Mouse (Mus musculus): Measurements from ENCODE around the gene Olfr1509. TPM values are rescaled to one million over a fixed set of nuclear protein-coding genes. Genes with fewer than 3 reads are reported as not detected.
"Not testable (repeated sequence)": the region's sequence is repeated elsewhere in the genome, so short reads cannot be mapped to it uniquely, and the experiment has no call there.

Olfr1509 gene
- not detected in 2 replicates for polyA plus RNA-seq (2015; fragmentation: Nextera tagmentation; extraction: Ambion mirVana)

DNA sequence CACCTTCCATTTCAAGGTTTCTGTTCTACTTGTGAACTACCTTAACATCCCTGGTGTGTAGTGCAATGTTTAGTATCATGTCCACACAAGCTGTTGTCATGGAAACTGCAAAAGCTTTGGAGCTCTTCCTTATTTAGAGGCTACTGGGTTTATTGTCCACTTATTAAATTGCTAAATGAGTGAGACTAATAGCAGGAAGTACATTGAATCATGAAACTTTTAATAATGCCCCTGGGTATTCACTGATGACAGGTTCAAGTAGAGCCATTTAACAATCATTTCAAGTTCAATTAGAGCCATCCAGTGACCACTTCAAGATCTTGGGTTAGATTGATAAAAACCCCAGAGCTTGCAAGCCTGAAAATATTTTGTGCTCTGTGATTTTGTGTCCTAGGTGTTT is at the start of gene Olfr1509:
Gene Olfr1509 (plus strand): TSS at position 301 of the 400 bp plus-strand sequence.
- H3K4me2 ChIP-seq = no peak within 1 kb of the TSS
- H3K27me3 ChIP-seq = no peaks in the 10 kb centered on the region
- no peaks in the 10 kb centered on the region for H3K36me3 ChIP-seq
- no peak within 1 kb of the TSS for H3K27ac ChIP-seq
- no peaks in the 10 kb centered on the region for H3K9me3 ChIP-seq (replicated peaks)
- ATAC-seq (replicated peaks; ENCODE audit: low FRiP score) = no peak
- no peaks in the 10 kb centered on the region for H3K4me1 ChIP-seq
- no peak within 1 kb of the TSS for H3K4me3 ChIP-seq (replicated peaks)
- no peak within 1 kb of the TSS for H3K9ac ChIP-seq

GRCm38 (mm10) chr14:52397279-52397678 is 45.5 kb upstream of the Olfr1509 start, which contains the start of gene Olfr1511:
Gene Olfr1511, minus strand, starts transcription at chr14:52397379.
- 79% methylated on average over 4 of the region's 4 CpGs for WGBS
- H3K27me3 ChIP-seq = no peaks in the 10 kb centered on the region
- H3K9ac ChIP-seq = no peak within 1 kb of the TSS
- no peak within 1 kb of the TSS for H3K4me2 ChIP-seq
- no peaks in the 10 kb centered on the region for H3K36me3 ChIP-seq
- H3K4me1 ChIP-seq = no peaks in the 10 kb centered on the region
- H3K4me3 ChIP-seq (replicated peaks) = no peak within 1 kb of the TSS
- H3K27ac ChIP-seq = no peak within 1 kb of the TSS
- ATAC-seq (replicated peaks; ENCODE audit: low FRiP score) = no peak
- H3K9me3 ChIP-seq (replicated peaks) = 0 out of 2 replicates have a peak, but pooled peaks cover 4% of the 10 kb centered on the region

DNA sequence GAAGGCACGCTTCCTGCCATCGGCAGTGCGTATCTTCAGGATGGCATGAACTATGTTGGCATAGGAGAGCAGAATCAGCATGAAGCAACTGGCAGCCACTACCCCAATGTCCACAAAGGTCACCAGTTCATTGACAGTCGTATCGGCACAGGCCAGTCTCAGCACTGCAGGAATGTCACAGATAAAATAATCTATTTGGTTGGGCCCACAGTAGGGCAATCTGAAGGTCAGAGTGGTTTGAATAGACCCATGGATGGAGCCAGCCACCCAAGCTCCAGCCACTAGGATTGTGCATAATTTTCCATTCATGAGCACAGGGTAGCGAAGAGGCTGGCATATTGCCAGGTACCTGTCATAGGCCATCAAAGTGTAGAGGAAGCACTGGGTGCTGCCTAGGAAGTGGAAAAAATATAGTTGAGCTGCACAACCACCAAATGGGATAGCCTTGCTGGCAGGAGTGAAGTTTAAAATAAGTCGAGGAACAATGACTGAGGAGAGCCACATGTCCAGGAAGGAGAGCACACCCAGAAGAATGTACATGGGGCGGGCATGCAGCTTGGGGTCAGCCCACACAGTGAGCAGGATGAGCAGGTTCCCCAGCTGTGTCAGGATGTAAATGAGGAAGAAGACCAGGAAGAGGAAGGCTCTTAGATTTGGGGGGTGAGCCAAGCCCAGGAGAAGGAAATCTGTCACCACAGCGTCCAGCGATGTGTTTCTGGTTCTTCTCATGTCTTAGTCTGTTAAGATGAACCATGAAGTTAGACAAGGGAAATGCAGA is 32.5 kb upstream of the Olfr1509 start:
- H3K27me3 ChIP-seq; H3K9ac ChIP-seq; H3K4me1 ChIP-seq; H3K27ac ChIP-seq; H3K4me3 ChIP-seq (replicated peaks); H3K4me2 ChIP-seq; H3K9me3 ChIP-seq (replicated peaks); H3K36me3 ChIP-seq: not testable (repeated sequence)
- WGBS = 71% methylated on average over 7 of the region's 10 CpGs
- ATAC-seq (replicated peaks; ENCODE audit: low FRiP score) = peak; percentile 56; the same call in 1 of the 2 replicates

DNA sequence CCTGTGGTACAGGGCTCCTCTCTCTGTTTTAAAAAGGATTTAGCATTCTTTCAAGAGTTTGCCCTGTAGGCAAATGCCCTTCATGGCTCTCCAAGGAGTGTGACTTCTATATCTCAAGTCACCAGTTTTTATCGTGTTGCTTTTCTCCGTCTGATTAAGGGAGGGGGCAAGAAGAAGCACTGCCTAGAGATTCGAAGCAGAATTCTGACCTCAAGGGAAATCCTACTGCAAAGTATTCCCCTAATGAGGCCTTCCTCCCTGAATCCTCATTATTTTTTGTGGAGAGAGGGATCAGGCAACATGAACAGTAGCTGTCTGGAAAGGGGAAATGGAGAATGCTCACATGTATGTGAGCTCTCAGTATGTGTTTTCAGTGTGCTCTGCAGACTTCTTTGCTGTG is 28.5 kb upstream of the Olfr1509 start, which contains the start of gene Olfr1510:
Gene Olfr1510 (minus strand): TSS at position 101 of the 400 bp plus-strand sequence.
- no peak within 1 kb of the TSS for H3K4me3 ChIP-seq (replicated peaks)
- no peak within 1 kb of the TSS for H3K27ac ChIP-seq
- WGBS = 83% methylated on average over 3 of the region's 3 CpGs
- no peaks in the 10 kb centered on the region for H3K27me3 ChIP-seq
- no peaks in the 10 kb centered on the region for H3K4me1 ChIP-seq
- no peak within 1 kb of the TSS for H3K9ac ChIP-seq
- H3K36me3 ChIP-seq = no peaks in the 10 kb centered on the region
- no peak for ATAC-seq (replicated peaks; ENCODE audit: low FRiP score)
- H3K4me2 ChIP-seq = no peak within 1 kb of the TSS
- no peaks in the 10 kb centered on the region for H3K9me3 ChIP-seq (replicated peaks)

DNA sequence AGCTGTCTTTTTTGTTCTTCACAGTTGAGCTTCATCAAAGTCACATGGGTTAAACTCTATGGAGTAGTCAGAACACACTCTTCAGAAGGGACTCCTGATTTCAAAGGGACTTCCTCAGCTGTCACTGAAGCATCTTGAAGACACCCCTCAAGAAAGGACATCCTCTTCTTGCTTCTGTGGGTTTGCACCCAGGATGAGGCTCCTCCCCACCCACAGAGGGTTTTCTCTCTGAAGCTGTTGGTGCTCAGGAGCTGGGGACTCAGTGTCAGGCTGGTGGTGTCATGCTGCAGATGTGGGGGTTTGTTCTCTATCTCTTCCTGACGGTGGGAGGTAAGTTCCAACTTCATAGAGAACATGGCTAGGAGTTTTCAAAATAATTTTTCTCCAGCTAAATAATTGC is 15.1 kb upstream of the Olfr1509 start:
- Histone ChIP-seq H3K4me3 (replicated peaks) (no peak overlapping the region), H3K27ac (no peak overlapping the region), H3K4me1 (no peaks in the 10 kb centered on the region), H3K4me2 (no peak overlapping the region), H3K27me3 (no peaks in the 10 kb centered on the region), H3K9me3 (replicated peaks) (no peaks in the 10 kb centered on the region), H3K36me3 (no peaks in the 10 kb centered on the region), H3K9ac (no peak overlapping the region)
- ATAC-seq (replicated peaks; ENCODE audit: low FRiP score) = no peak
- 84% methylated on average over 1 of the region's 1 CpGs for WGBS

DNA sequence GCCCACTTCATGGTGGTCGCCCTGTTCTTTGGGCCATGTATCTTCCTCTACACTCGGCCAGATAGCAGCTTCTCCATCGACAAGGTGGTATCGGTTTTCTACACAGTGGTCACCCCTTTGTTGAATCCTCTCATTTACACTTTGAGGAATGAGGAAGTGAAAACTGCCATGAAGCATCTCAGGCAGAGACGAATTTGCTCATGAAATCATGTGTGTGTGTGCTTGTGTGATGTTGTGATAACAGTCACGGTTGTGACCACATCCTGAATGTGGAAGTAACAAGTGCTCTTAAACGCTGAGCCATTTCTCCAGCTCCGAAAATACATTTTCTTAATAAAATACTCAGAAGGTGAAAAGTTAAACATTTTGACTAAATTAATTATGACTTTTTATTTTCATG is 8.3 kb downstream of the Olfr1509 start:
- H3K4me1 ChIP-seq = no peaks in the 10 kb centered on the region
- no peaks in the 10 kb centered on the region for H3K36me3 ChIP-seq
- H3K4me3 ChIP-seq (replicated peaks) = no peak overlapping the region
- no peaks in the 10 kb centered on the region for H3K27me3 ChIP-seq
- 89% methylated on average over 8 of the region's 8 CpGs for WGBS
- no peak for ATAC-seq (replicated peaks; ENCODE audit: low FRiP score)
- no peak overlapping the region for H3K4me2 ChIP-seq
- H3K9me3 ChIP-seq (replicated peaks) = no peaks in the 10 kb centered on the region
- no peak overlapping the region for H3K9ac ChIP-seq
- H3K27ac ChIP-seq = no peak overlapping the region

GRCm38 (mm10) chr14:52461928-52462327 is 19.1 kb downstream of the Olfr1509 start:
- Histone ChIP-seq H3K4me1 (no peaks in the 10 kb centered on the region), H3K36me3 (no peaks in the 10 kb centered on the region), H3K9ac (no peak overlapping the region), H3K27me3 (no peaks in the 10 kb centered on the region), H3K4me2 (no peak overlapping the region), H3K27ac (no peak overlapping the region), H3K9me3 (replicated peaks) (no peaks in the 10 kb centered on the region), H3K4me3 (replicated peaks) (no peak overlapping the region)
- no peak for ATAC-seq (replicated peaks; ENCODE audit: low FRiP score)

DNA sequence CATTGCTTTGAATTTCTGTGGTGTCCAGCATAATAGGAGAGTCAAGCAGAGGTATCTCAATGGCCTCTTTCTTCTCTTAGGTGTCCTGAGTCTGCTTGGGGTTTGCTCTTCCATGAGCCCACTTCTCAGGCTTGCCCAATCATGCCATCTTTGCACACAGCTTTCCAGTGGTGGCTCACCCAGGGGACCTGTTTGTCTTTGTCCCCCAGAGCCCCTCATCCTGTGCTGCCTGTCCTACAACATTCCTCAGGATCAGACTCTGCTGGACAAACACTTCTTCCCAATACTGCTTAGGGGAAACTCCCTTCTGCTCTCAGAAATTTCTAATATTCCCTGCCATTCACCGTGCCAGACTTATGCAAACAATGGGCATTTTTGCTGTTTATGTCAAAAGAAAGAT is 22.9 kb downstream of the Olfr1509 start:
- Histone ChIP-seq H3K27ac (no peak overlapping the region), H3K4me1 (no peaks in the 10 kb centered on the region), H3K9ac (no peak overlapping the region), H3K4me3 (replicated peaks) (no peak overlapping the region), H3K4me2 (no peak overlapping the region), H3K27me3 (no peaks in the 10 kb centered on the region), H3K36me3 (no peaks in the 10 kb centered on the region), H3K9me3 (replicated peaks) (no peaks in the 10 kb centered on the region)
- 83% methylated on average over 1 of the region's 1 CpGs for WGBS
- no peak for ATAC-seq (replicated peaks; ENCODE audit: low FRiP score)

GRCm38 (mm10) chr14:52467395-52467794 is 24.6 kb downstream of the Olfr1509 start, which contains the start of gene Olfr1508:
Gene Olfr1508, minus strand, starts transcription at chr14:52467495.
- no peak for ATAC-seq (replicated peaks; ENCODE audit: low FRiP score)

GRCm38 (mm10) chr14:52495516-52495915 is 52.7 kb downstream of the Olfr1509 start, which contains the start of gene Olfr1507:
Gene Olfr1507, minus strand, starts transcription at chr14:52495749.
- H3K4me1 ChIP-seq = no peaks in the 10 kb centered on the region
- H3K4me2 ChIP-seq = no peak within 1 kb of the TSS
- no peaks in the 10 kb centered on the region for H3K27me3 ChIP-seq
- no peak for ATAC-seq (replicated peaks; ENCODE audit: low FRiP score)
- WGBS = 83% methylated on average over 4 of the region's 4 CpGs
- H3K9me3 ChIP-seq (replicated peaks) = no peaks in the 10 kb centered on the region
- H3K36me3 ChIP-seq = no peaks in the 10 kb centered on the region
- no peak within 1 kb of the TSS for H3K9ac ChIP-seq
- no peak within 1 kb of the TSS for H3K27ac ChIP-seq
- no peak within 1 kb of the TSS for H3K4me3 ChIP-seq (replicated peaks)

More at GRCm38 (mm10) chr14:52467395-52467794, 24.6 kb downstream of the Olfr1509 start, which contains the start of gene Olfr1508:
- 70% methylated on average over 2 of the region's 2 CpGs for WGBS
- H3K27me3 ChIP-seq = no peaks in the 10 kb centered on the region
- H3K36me3 ChIP-seq = no peaks in the 10 kb centered on the region
- H3K9ac ChIP-seq = no peak within 1 kb of the TSS
- no peak within 1 kb of the TSS for H3K4me3 ChIP-seq (replicated peaks)
- no peak within 1 kb of the TSS for H3K4me2 ChIP-seq
- no peaks in the 10 kb centered on the region for H3K4me1 ChIP-seq
- no peaks in the 10 kb centered on the region for H3K9me3 ChIP-seq (replicated peaks)
- no peak within 1 kb of the TSS for H3K27ac ChIP-seq
